Mouse (Mus musculus): ENCODE results near the gene Zc3h12d. TPM values are rescaled to one million over a fixed set of nuclear protein-coding genes. Genes with fewer than 3 reads are reported as not detected.

Gene Zc3h12d
- total RNA-seq, 4 experiments from 2014 or later: 0.07 TPM; not detected in 3

- DNase-seq (ENCODE audit: low spot score in 2 of 2): peak in 1 of 2 experiments; percentile 2
Measured at GRCm38 (mm10) chr10:7838874-7839421, 6.7 kb downstream of the Zc3h12d start.

- DNase-seq (ENCODE audit: low spot score in 2 of 2): peak; percentile 33 to 34
Measured at GRCm38 (mm10) chr10:7839551-7840352, 7.5 kb downstream of the Zc3h12d start.

- DNase-seq (ENCODE audit: low spot score in 2 of 2): no peak
Measured at GRCm38 (mm10) chr10:7840353-7840733, 8.1 kb downstream of the Zc3h12d start.

GRCm38 (mm10) chr10:7840785-7841184 lies 8.5 kb downstream of the Zc3h12d start:
- peak in 1 of 2 experiments; percentile 20 for DNase-seq (ENCODE audit: low spot score in 2 of 2)

GRCm38 (mm10) chr10:7841571-7842080 lies 9.4 kb downstream of the Zc3h12d start:
- peak; percentile 68 to 76 for DNase-seq (ENCODE audit: low spot score in 2 of 2)

GRCm38 (mm10) chr10:7843181-7843580 lies 10.9 kb downstream of the Zc3h12d start:
- DNase-seq (ENCODE audit: low spot score in 2 of 2): no peak

GRCm38 (mm10) chr10:7844161-7844560 lies 11.9 kb downstream of the Zc3h12d start:
- no peak for DNase-seq (ENCODE audit: low spot score in 2 of 2)

- DNase-seq (ENCODE audit: low spot score in 2 of 2): no peak
Measured at GRCm38 (mm10) chr10:7845136-7845535, 12.9 kb downstream of the Zc3h12d start.

- no peak for DNase-seq (ENCODE audit: low spot score in 2 of 2)
Measured at GRCm38 (mm10) chr10:7845991-7846390, 13.7 kb downstream of the Zc3h12d start.

- DNase-seq (ENCODE audit: low spot score in 2 of 2): no peak
Measured at GRCm38 (mm10) chr10:7847166-7847605, 14.9 kb downstream of the Zc3h12d start.

GRCm38 (mm10) chr10:7851891-7852290 lies 19.6 kb downstream of the Zc3h12d start:
- no peak for DNase-seq (ENCODE audit: low spot score in 2 of 2)

- DNase-seq (ENCODE audit: low spot score in 2 of 2): no peak
Measured at GRCm38 (mm10) chr10:7860494-7860893, 28.2 kb downstream of the Zc3h12d start.

- DNase-seq (ENCODE audit: low spot score in 2 of 2): no peak
Measured at GRCm38 (mm10) chr10:7861259-7861936, 29.1 kb downstream of the Zc3h12d start.

GRCm38 (mm10) chr10:7861937-7862657 lies 29.8 kb downstream of the Zc3h12d start:
- no peak for DNase-seq (ENCODE audit: low spot score in 2 of 2)

- no peak for DNase-seq (ENCODE audit: low spot score in 2 of 2)
Measured at GRCm38 (mm10) chr10:7863411-7863810, 31.1 kb downstream of the Zc3h12d start.

- peak in 1 of 2 experiments; percentile 23 for DNase-seq (ENCODE audit: low spot score in 2 of 2)
Measured at GRCm38 (mm10) chr10:7864184-7864583, 31.9 kb downstream of the Zc3h12d start.

GRCm38 (mm10) chr10:7864806-7865205 lies 32.5 kb downstream of the Zc3h12d start:
- no peak for DNase-seq (ENCODE audit: low spot score in 2 of 2)

- no peak for DNase-seq (ENCODE audit: low spot score in 2 of 2)
Measured at GRCm38 (mm10) chr10:7866762-7867665, 34.7 kb downstream of the Zc3h12d start.

GRCm38 (mm10) chr10:7867666-7868030 lies 35.4 kb downstream of the Zc3h12d start:
- DNase-seq (ENCODE audit: low spot score in 2 of 2): no peak

- DNase-seq (ENCODE audit: low spot score in 2 of 2): no peak
Measured at GRCm38 (mm10) chr10:7869746-7870145, 37.5 kb downstream of the Zc3h12d start.

Measured in gastrocnemius, adult 8-10 months (tissue).